Mouse (Mus musculus): ENCODE measurements around the gene Hamp. TPM values are rescaled to one million over a fixed set of nuclear protein-coding genes. Genes with fewer than 3 reads are reported as not detected.

Hamp gene
- 3.0 and 4.3 TPM in 2 replicates for polyA plus RNA-seq (2012; rRNA removed)

GRCm38 (mm10) chr7:30943909-30944635 lies at the start of gene Hamp:
TSS of gene Hamp (minus strand) at chr7:30944032.

GRCm38 (mm10) chr7:30973501-30974289 lies 29.9 kb upstream of the Hamp start, which contains the start of gene Fam187b:
TSS of gene Fam187b (plus strand) at chr7:30973790.

GRCm38 (mm10) chr7:30973251-30973500 lies 29.3 kb upstream of the Hamp start, which contains the start of gene Lsr:
TSS of gene Lsr (minus strand) at chr7:30973464.

GRCm38 (mm10) chr7:30956756-30957366 lies 13.0 kb upstream of the Hamp start, which contains the start of gene Usf2:
TSS of gene Usf2 (minus strand) at chr7:30956803.

GRCm38 (mm10) chr7:30924581-30924980 lies 19.3 kb downstream of the Hamp start, which contains the start of gene Hamp2:
TSS of gene Hamp2 (minus strand) at chr7:30924681.

GRCm38 (mm10) chr7:30914732-30915131 lies 29.1 kb downstream of the Hamp start, which contains the start of gene Mag:
TSS of gene Mag (minus strand) at chr7:30914873.

Other genes with a start within 250 kb of the Hamp start
- gene 2200002J24Rik, start 245.1 kb downstream of the Hamp start, polyA plus RNA-seq (2012; rRNA removed) = 18.8 and 40.8 TPM in 2 replicates
- 1,538 and 2,919 TPM in 2 replicates for gene Atp4a, start 231.8 kb downstream of the Hamp start, polyA plus RNA-seq (2012; rRNA removed)
- gene Tmem147, start 214.5 kb downstream of the Hamp start, polyA plus RNA-seq (2012; rRNA removed) = 111 and 145 TPM in 2 replicates
- not detected in 2 replicates for gene Gapdhs, start 200.4 kb downstream of the Hamp start, polyA plus RNA-seq (2012; rRNA removed)
- gene Sbsn, start 192.6 kb downstream of the Hamp start, polyA plus RNA-seq (2012; rRNA removed) = 94.0 and 112 TPM in 2 replicates
- gene Dmkn, start 180.3 kb downstream of the Hamp start, polyA plus RNA-seq (2012; rRNA removed) = 1,147 and 1,166 TPM in 2 replicates
- 362 and 714 TPM in 2 replicates for gene Krtdap, start 156.1 kb downstream of the Hamp start, polyA plus RNA-seq (2012; rRNA removed)
- gene Ffar2, start 120.3 kb downstream of the Hamp start, polyA plus RNA-seq (2012; rRNA removed) = 4.2 and 4.8 TPM in 2 replicates
- 0.10 TPM in 1 of 2 replicates, not detected in the other for gene Ffar3, start 87.9 kb downstream of the Hamp start, polyA plus RNA-seq (2012; rRNA removed)
- gene Ffar1, start 82.5 kb downstream of the Hamp start, polyA plus RNA-seq (2012; rRNA removed) = 0.03 and 0.06 TPM in 2 replicates
- 0.25 and 0.26 TPM in 2 replicates for gene Cd22, start 63.7 kb downstream of the Hamp start, polyA plus RNA-seq (2012; rRNA removed)
- 0.23 and 0.74 TPM in 2 replicates for gene Mag, start 29.2 kb downstream of the Hamp start, polyA plus RNA-seq (2012; rRNA removed)
- gene Hamp2, start 19.4 kb downstream of the Hamp start, polyA plus RNA-seq (2012; rRNA removed) = 198 and 246 TPM in 2 replicates
- 75.4 and 124 TPM in 2 replicates for gene Usf2, start 12.8 kb upstream of the Hamp start, polyA plus RNA-seq (2012; rRNA removed)
- 247 and 370 TPM in 2 replicates for gene Lsr, start 29.4 kb upstream of the Hamp start, polyA plus RNA-seq (2012; rRNA removed)
- 3.3 and 3.5 TPM in 2 replicates for gene Fam187b, start 29.8 kb upstream of the Hamp start, polyA plus RNA-seq (2012; rRNA removed)
- gene Fxyd5, start 98.4 kb upstream of the Hamp start, polyA plus RNA-seq (2012; rRNA removed) = 29.9 and 37.7 TPM in 2 replicates
- gene Fxyd7, start 107.4 kb upstream of the Hamp start, polyA plus RNA-seq (2012; rRNA removed) = 4.0 and 8.9 TPM in 2 replicates
- gene Fxyd1, start 113.2 kb upstream of the Hamp start, polyA plus RNA-seq (2012; rRNA removed) = 189 and 195 TPM in 2 replicates
- gene Lgi4, start 115.3 kb upstream of the Hamp start, polyA plus RNA-seq (2012; rRNA removed) = 5.3 and 7.5 TPM in 2 replicates
- 369 and 371 TPM in 2 replicates for gene Fxyd3, start 132.7 kb upstream of the Hamp start, polyA plus RNA-seq (2012; rRNA removed)
- 37.6 and 43.8 TPM in 2 replicates for gene Hpn, start 171.3 kb upstream of the Hamp start, polyA plus RNA-seq (2012; rRNA removed)
- gene Scn1b, start 183.0 kb upstream of the Hamp start, polyA plus RNA-seq (2012; rRNA removed) = 26.3 and 34.3 TPM in 2 replicates
- gene Gramd1a, start 211.9 kb upstream of the Hamp start, polyA plus RNA-seq (2012; rRNA removed) = 69.8 and 74.7 TPM in 2 replicates

All from stomach, adult 2 months (tissue).